ENCODE assay signal across 8 mouse cellular contexts in genomic region chr13:29901641-29902040, GRCm38 (mm10).
"Had no signal": no experiment of that assay in that cellular context is flagged by ENCODE, and none has a peak within 500 bp of the region (broad histone marks: within the 10 kb centered on the region; RNA-seq: fewer than 3 reads in every experiment).

No protein-coding gene starts in this region.

- DNase-seq: kidney, adult 11 months; kidney, adult 9 months; kidney, postnatal 36 days; lung, adult 2 months; lung, postnatal 10 days; midbrain, embryonic 14.5 days; right cerebral cortex, postnatal 14 days; thymus, postnatal 36 days had no signal
